Mouse (Mus musculus): ENCODE measurements around the gene Manba.
A peak's percentile ranks its signal among the peaks of the same experiment; 100 is the strongest.

- no peak for TF ChIP-seq SMC3 (IDR thresholded peaks at IDR 0.05; ENCODE audit: low read depth, low read length)
- TF ChIP-seq USF1 (IDR thresholded peaks at IDR 0.05; ENCODE audit: low read depth, low read length): no peak
- TF ChIP-seq MAFK (IDR thresholded peaks at IDR 0.05; ENCODE audit: insufficient replicate concordance, low read length): no peak
- TF ChIP-seq POLR2A (IDR thresholded peaks at IDR 0.05; ENCODE audit: low read depth, low read length): no peak
- no peak for TF ChIP-seq CHD2 (IDR thresholded peaks at IDR 0.05; ENCODE audit: low read length)
- TF ChIP-seq USF2 (conservative IDR thresholded peaks at IDR 0.05; ENCODE audit: low read depth, low read length): no peak
- no peak for TF ChIP-seq CTCF (conservative IDR thresholded peaks at IDR 0.05 in 1 of 2, IDR thresholded peaks at IDR 0.05 in 1 of 2; ENCODE audit: low read depth in 2 of 2, low read length in 2 of 2)
- TF ChIP-seq HCFC1 (IDR thresholded peaks at IDR 0.05; ENCODE audit: low read depth, low read length): peak; percentile 79
- TF ChIP-seq JUND (conservative IDR thresholded peaks at IDR 0.05; ENCODE audit: low read depth, low read length): no peak
- no peak for TF ChIP-seq ETS1 (conservative IDR thresholded peaks at IDR 0.05; ENCODE audit: low read depth, low read length)
- no peak for TF ChIP-seq MAX (IDR thresholded peaks at IDR 0.05; ENCODE audit: low read length)
- TF ChIP-seq GABPA (IDR thresholded peaks at IDR 0.05; ENCODE audit: insufficient replicate concordance, low read depth, low read length): no peak
- no peak for TF ChIP-seq EP300 (IDR thresholded peaks at IDR 0.05; ENCODE audit: low read length)
- no peak for TF ChIP-seq MYC (IDR thresholded peaks at IDR 0.05; ENCODE audit: low read depth, low read length)
Measured at GRCm38 (mm10) chr3:135508191-135508590, 22.8 kb downstream of the Manba start.

All from CH12.LX (cell line).